Mouse (Mus musculus) kidney, adult 11 months (tissue): ENCODE measurements around the gene Krt17.
"Not testable (repeated sequence)": the region's sequence is repeated elsewhere in the genome, so short reads cannot be mapped to it uniquely, and the experiment has no call there.

Experiments used
- DNase-seq: peaks from one replicate; pipeline ENCODE4 v3.0.0; 2022

Krt17 gene

DNA sequence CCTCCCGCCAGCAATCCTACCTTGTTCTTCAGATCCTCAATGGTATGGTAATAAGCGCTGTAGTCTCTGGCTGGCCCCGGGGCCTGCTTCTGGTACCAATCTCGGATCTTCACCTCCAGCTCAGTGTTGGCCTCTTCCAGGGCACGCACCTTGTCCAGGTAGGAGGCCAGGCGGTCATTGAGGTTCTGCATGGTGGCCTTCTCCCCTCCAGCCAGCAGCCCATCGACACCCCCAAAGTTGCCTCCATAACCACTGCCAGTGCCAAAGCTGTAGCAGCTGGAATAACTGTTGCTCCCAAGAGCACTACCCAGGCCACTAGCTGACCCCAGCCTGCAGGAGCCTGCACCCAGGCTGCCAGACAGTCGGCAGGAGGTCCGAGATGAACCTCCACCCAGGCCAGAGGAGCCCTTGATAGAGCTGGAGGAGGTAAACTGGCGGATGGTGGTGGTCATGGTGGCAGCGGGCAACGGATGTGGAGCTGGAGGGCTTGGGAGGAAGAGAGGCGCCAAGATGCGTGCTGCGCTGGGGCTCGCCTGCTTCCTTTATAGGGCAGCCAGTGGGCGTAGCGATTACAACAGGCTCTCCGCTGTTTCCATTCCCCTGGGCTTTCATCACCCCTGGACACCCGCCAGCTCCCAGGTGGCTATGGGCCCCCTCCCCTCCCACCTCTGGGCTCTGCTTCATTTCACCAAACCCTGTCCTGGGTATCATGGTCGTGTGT lies at the start of gene Krt17:
Krt17 (minus strand) TSS at position 516 of the 721 bp plus-strand sequence.
- DNase-seq: no peak

DNA sequence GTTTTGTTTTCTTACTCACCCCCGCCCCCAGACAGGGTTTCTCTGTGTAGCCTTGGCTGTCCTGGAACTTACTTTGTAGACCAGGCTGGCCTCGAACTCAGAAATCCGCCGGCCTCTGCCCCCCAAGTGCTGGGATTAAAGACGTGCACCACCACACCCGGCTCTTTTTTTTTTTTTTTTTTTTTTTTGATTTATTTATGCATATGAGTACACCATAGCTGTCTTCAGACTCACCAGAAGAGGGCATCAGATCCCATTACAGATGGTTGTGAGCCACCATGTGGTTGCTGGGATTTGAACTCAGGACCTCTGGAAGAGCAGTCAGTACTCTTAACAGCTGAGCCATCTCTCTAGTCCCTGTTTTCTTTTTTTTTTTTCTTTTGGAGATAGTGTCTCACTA lies 47.8 kb upstream of the Krt17 start:
- not testable (repeated sequence) for DNase-seq

DNA sequence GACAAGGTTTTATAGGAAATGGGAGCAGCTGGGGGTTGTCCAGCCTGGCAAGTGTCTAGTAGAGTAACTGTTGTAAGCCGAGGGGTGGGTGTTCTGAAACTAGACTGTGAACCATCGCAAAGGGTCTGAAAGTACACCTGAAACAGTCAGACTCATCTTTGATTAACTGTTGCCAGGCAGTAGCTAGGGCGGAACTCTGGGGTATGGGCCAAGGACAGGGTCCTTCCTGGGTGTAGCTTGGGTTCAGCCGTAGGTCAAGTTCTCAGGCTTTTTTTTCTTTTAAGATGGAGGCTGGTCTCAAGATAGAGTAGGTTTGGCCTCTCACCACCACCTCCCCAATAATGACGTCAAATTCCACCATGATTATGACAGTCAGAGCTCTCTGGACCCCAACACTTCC lies 47.1 kb upstream of the Krt17 start:
- no peak for DNase-seq

DNA sequence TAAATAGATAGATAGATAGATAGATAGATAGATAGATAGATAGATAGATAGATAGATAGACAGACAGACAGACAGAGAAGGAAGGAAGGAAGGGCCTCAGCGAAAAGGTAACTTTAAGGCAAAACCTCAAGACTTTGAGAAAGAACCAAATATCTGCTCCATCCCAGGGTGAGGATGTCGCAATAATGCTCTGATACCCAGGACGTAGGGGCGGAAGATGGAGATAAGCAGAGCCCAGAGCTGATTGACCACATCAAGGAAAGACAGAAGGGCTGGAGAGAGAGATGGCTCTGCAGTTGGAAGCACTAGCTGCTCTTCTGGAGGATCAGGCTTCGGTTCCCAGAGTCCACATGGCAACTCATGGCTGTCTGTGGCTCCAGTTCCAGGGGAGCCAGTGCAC lies 40.5 kb upstream of the Krt17 start:
- DNase-seq: no peak

DNA sequence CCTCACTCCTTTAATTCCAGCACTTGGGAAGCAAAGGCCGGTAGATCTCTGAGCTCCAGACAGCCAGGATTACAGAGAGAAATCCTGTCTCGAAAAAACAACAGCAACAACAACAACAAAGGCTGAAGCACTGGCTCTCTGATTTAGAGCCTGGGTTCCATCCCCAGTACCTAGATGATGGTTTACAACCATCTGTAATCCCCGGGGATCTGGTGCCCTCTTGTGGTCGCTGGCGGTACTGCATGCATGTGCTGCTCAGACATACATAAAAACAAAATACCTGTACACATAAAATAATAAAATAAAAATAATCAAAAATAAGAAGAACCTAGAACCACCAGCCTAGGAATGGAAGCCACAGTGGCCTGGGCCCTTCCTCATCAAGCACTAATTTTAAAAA lies 39.5 kb upstream of the Krt17 start:
- no peak for DNase-seq

DNA sequence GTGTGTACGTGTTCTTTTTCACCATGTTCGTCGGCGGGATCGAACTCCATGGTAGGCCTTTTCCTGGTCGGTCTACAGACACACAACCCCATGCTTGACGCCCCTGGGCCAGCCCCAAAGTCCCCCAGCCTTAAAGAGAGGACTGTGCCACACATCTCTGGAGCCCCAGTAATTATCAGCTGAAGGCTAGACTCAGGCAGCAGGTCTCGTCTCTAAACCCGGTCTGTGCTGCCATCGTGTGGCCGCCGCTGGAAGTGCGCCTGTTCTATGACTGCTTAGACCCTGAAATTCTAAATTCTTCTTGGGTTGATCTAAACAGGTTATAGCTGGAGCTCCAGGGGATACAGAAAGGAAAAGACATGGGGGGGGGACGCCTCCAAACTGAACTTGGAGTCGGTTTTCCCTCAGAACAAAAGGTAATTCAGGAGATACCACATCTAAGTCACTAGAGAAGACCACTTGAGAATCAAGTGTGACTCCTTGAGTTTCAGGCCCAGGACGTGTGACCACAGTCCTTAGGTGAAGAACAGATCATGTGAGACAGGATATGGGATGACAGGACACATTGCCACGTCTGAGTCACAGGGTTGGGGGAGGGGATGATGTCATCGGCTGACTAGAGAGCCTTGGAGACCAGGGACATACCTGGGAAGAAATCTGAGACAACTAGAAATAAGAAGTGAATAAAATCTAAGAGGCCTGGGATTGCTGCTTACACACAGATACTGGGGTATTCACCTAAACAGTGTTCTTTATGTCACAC lies 37.6 kb upstream of the Krt17 start:
- DNase-seq: peak; percentile 62

DNA sequence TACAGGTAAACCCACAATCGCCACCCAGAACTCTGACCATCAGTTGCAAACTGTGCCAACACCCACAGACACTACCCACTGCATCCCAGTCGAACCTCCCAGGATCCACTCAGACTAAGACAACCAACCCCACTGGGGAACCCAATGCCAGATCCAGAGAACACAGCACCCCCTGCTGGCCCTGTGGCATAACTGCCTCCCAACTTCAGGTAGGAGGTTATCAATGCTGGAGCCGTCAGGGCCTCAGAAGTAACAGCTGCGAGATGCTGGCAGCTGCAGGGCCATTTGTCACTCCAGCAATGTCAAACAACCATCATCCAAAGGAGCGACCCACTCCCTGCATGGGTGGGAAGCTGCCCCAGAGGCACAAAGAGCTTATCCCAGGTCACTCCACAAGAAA lies 37.0 kb upstream of the Krt17 start:
- no peak for DNase-seq

DNA sequence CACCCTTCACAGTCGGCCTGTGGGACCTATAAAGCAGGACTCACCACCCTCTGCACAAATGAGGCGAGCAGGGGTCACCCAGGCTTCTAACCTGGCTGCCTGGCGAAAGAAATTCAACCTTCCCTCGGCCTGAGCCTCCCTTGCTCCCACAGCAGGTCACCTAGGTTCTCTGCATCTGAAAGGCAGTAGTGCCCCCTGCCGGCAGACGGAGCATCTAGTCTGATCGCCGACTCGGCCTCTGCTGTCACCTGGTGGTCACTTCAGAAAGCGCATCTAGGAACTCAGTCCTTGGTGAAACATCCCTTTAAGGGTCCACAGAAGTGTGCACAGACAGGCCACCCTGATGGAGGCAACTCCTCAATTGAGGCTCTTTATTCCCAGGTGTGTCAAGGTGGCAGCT lies 34.5 kb upstream of the Krt17 start:
- peak; percentile 49 for DNase-seq

DNA sequence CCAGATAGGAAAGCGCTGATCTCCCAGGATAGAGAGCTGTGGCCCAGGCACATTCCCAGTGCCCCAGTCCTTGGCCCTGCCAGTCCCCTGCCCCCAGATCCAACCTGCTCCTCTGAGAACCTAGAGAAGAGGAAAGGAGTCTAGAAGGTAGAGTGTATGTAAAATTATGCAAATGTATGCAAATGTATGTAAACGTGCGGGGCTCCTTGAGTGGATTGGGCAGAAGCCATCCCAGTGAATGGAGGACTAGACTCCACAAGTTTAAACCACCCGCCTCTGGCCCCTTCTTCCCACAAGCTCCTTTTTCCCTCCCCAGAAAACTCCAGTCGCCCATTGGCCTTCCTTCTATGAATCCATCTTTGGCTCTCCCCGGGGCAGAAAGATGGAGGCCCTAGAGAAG lies 32.1 kb upstream of the Krt17 start:
- no peak for DNase-seq

DNA sequence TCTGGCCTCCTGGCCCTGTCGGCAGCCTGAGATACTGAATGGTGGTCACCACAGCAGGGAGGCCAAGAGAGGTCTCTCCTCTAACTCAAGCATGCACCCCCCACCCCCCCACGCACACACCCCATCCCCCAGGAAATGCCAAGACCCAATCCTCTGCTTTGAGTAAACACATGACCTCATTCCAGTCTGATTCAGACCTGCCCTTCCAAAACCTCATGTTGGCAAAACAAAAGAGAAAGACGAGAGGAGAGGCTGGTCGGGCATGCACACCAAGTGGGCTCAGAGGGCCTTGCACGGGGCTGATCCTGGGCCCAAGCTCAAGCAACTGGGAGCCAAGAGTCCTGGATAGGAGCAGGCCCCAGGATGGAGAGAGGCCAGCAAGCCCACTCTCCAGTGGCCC lies 29.4 kb upstream of the Krt17 start:
- DNase-seq: no peak

DNA sequence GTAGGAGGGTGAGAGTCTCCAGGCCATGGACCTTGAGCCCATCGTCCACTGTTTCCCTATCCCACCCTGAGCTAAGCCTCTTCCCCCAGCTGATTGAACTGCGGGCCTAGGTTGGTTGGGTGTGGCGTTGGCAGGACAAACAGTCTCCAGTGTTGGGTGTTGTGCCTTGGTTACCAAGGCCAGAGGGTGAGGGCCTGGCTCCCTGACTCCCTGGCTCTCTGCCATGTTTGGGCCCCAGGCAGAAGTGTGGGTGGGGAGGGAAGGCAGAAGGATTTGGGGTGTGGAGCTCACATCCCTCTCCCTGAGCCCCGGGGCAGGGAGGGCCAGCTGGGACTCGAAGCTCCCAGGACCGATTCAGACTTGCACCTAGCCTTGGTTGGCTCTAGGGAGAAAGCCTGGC lies 28.1 kb upstream of the Krt17 start:
- DNase-seq: no peak

DNA sequence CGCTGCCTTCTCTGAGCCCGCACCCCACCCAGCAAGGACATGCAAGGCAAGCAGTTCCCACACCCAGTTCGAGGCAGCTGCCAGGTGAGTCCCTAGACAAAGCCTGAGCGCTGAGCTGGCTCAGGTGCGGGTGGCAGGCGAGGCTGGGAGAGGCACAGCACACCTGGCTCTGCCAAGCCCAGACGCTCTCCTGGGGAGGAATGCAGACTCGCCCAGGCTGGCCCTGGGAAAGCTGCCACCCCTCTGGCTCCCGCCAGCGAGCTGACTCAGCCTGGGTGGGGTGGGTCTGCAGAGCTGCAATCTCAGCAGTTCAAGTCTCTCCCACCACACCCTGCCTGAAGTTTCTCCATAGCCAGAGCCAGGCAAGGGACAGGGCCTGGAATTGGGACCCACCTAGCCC lies 26.2 kb upstream of the Krt17 start:
- DNase-seq: no peak

DNA sequence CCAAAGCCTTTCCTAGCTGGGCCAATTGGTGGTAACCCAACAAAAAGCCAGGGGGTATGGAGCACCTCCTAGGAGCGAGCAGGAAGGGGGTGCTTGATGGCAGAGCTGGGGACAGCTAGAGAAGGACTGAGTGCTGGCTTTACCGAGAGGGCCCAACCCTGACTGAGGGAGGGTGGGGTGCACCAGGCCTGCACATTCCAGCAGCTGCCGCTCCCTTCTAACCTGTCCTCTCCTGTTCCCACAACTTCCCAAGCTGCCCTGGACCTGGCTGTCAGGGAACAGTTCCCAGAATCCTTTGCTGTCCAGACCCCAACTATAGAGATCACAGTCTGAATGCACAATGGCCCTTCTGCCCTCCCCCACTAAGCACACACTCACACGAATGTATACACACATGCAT lies 24.2 kb upstream of the Krt17 start:
- no peak for DNase-seq

DNA sequence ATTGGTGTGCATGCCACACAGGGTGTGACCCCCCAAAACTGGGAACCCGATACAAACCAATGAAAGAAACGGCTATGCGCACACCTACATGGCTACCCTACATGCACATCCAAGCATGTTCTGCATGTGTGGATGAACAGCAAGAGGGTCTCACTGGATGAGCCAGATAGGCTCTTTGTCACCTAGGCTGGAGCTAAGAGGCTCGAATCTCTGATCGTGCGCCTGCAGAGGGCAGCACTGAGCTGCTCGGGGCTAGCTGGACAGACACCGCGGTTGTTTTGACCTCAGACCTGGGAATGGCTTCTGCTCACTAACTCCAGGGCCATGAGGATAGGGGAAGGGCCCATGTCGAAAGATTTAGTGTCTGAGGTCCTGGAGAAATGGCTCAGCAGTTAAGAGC lies 21.7 kb upstream of the Krt17 start:
- DNase-seq: peak; percentile 43

DNA sequence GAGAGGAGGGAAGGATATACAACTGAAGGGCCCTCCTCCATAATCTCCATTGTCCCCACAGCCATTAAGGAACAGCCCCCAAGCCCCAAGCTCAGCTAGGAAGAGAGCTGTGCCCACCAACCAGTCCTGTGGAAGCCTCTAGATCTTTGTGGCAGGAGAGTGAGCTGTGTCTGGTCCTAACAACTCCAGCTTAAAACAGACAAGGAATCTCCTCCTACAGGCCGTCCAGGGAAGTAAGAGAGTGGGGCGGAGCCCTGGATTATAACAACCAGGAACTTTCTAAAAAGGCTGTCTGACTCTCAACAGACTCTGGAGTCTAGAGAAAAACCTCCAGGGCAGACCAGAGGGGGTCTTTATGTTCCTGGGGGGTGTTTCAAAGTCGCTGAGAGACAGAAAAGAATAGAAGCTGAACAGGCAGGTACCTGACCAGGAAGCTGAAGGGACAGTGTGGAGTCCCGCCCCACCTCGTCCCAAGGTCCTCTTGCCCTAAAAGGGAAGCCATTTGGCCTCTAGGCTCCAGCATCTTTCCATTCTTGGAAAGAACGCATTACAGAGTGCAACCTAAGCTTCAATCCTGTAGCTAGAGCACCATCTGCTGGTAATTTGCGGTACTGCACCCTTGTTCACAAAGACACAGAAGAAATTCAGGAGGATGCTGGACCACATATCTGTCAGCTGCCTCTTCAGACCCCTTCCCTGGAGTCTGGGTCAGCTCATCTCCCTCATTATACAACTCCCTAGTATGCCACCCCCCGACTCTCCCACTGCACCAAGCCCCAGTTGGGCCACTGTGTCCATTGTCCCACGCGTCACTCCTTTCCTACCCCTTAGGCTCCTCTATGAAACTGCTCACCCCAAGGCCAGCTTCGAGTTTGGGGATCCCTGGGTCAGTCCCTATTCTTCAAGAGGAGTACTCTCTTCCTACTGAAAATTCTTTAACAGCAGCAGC lies 21.0 kb upstream of the Krt17 start:
- DNase-seq: peak; percentile 52

DNA sequence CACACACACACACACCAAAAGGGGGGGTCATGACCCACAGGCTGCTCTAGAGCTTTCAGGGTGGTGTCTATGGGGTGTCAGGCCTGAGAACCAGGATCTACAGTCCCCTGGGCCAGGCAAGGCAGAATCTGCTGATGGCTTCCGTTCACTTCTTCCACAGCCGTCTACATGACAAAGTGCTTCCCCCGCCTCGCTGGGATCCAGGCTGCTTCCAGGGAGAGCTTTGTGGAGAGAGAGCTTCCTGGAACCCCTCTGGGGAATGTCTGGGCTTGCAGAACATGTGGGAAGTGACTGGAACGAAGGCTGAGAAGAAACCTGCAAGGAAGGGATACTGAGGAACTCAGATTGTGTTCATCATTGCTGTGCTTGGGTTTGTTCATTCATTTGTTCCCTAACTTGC lies 17.9 kb upstream of the Krt17 start:
- DNase-seq: no peak

DNA sequence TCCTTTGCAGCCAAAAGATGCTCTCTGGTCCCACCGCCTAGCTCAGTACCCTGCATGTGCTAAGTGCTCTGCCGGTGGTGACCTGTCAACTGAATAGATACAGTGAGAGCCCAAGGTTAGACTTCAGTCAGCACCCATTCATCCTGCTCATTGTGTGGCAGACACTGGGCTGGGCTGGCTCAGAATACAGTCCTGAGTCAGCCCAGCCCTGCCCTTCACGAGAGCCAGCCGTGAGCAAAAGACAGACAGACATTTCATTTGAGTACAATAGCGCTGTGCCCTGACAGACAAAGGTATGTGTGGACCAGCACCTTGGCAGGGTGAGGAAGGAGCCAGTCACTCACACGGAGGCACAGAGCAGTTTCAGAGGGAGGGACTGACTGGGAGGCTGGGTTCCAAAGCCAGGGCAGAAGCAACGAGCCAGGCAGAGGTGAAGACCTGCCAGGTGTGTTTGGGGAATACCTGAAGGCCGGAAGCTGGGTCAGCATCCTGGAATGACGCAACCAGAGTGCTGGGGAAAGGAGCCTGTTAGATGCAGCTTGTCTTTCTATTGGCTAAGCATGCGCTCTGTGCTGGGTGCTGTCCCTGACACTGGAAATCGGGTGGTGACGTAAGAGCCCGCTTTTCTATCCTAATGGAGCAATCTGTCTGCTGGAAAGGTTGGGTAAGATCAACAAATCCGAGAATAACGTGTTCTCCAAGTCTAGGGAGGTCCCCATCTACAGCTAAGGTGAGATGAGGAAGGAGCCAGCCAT lies 17.1 kb upstream of the Krt17 start:
- no peak for DNase-seq

DNA sequence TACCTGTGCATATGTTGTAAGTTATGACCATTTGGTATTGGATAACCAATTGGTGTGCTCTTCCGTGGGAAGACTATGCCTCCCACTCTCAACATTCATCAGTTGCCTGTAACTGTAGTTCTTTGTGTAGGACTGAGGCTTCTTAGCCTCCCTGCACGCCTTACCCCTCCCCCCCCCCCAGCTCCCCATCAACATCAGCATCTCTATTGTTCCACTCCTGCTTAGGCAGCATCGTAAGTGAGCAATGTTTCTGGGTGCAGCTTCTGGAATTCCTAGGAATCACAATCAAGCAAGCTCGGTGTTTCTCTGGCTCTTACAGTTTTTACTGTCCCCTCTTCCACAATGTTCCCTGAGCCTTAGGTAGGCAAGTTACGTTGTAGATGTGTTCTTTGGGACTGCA lies 14.6 kb upstream of the Krt17 start:
- no peak for DNase-seq

DNA sequence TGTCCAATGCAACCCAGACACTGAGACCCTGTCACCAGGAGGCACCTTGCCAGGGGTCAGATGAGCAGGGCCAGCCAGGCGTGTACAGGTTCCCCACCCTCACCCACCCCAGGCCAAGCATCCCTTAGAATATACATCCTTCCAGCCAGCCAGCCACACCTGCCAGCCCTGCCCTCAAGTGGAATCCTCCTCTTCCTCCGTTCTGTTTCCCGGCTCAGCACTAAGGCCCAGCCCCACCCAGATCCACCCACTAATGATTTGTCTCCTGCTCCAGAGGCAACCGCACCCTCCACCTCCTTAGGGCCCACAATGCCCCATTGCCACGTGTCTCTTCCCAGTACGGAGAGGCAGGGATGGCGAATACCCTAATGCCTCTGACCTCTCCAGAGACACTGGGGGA lies 13.9 kb upstream of the Krt17 start:
- no peak for DNase-seq

DNA sequence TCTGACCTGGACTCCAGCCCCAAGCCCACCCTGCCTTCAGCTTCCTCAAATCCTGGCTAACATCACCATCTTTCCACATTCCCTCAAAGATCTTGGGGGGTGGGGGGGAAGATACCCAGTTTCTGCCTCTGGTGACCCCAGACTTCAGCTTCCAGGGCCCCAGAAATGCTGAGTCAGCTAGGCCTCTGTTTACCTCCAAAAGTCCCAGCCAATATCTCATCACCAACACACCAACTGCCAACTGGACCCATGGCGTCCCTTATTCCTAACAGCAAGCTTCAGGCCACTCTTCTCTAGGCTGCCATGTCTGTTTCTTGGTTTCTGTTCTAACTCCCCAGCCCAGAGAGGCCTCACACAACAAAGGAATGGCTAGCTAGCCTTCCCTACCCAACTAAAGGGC lies 11.0 kb upstream of the Krt17 start:
- no peak for DNase-seq

DNA sequence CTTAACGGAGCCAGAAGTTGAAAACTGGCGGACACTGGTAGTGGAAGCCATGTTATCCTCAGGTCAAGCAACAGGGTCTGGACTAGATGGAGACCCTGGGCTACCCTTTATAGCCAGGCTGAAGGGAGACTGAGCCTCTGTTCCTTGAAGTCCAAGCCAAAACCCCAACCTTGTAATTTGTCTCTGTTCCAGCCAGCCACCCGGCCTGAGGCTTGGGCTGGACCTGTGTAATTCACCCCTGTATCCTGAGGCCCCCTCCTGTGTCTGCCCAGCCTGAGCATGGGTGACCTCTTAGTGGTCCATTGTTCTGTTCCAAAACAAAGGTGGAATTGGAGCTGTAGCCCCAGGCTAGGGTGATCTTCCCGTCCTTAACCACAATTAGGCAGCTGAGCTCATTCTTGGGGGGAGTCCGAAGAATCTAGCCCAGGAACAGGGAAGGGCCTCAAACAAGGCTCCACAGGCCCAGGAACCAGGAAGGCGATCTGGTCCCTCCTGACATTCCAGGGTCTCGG lies 9.0 kb upstream of the Krt17 start, which contains the start of gene Krt42:
Krt42 (minus strand) TSS at position 51 of the 512 bp plus-strand sequence.
- no peak for DNase-seq
